Mouse (Mus musculus) bone marrow, adult 2 months (tissue): Measurements from ENCODE around the gene Avpi1. TPM values are rescaled to one million over a fixed set of nuclear protein-coding genes. Genes with fewer than 3 reads are reported as not detected.

Experiments
- H3K27ac ChIP-seq: fragments of 200-500 bp; 2 replicates; pipeline ENCODE4 v1.5.1; 2012; ENCODE audit warnings: low read depth, mild to moderate bottlenecking, control low read depth, inconsistent platforms, low read length; ENCODE audit not compliant: control insufficient read depth, poor library complexity, insufficient read depth
- H3K4me1 ChIP-seq: fragments of 200-500 bp; 2 replicates; pipeline ENCODE4 v1.6.1; 2011; ENCODE audit warnings: low read length; ENCODE audit not compliant: control insufficient read depth, insufficient read depth
- H3K4me3 ChIP-seq: fragments of 200-500 bp; replicated peaks from 2 replicates; pipeline ENCODE3; 2011; ENCODE audit warnings: mild to moderate bottlenecking, low read depth, low read length, control low read depth; ENCODE audit not compliant: control insufficient read depth
- CTCF ChIP-seq: fragments of 200-500 bp; IDR thresholded peaks from 2 replicates; pipeline ENCODE4 v1.5.1; 2011; ENCODE audit warnings: low read length, control low read depth; ENCODE audit not compliant: control insufficient read depth, insufficient read depth
- POLR2A ChIP-seq: fragments of 200-500 bp; IDR thresholded peaks from 2 replicates; pipeline ENCODE4 v1.6.1; 2011; ENCODE audit warnings: low read depth, mild to moderate bottlenecking, control low read depth, low read length, borderline replicate concordance; ENCODE audit not compliant: control insufficient read depth
- WGBS: fragments of 180-500 bp; shearing (Covaris S2); methylation state at CpG from one replicate; pipeline ENCODE4 v1.1.7; 2018; 5-methylcytosine and 5-hydroxymethylcytosine counted together
- polyA plus RNA-seq: library from polyadenylated mRNA; stranded (reverse); fragments of >200 nt; gene quantifications from 2 replicates; pipeline ENCODE4 v1.2.4, GENCODE M21; 2011; ENCODE audit warnings: low replicate concordance; ENCODE audit not compliant: missing spikeins, insufficient read depth, insufficient read length

Gene Avpi1
- polyA plus RNA-seq, 1 experiment: 2.9 TPM

DNA sequence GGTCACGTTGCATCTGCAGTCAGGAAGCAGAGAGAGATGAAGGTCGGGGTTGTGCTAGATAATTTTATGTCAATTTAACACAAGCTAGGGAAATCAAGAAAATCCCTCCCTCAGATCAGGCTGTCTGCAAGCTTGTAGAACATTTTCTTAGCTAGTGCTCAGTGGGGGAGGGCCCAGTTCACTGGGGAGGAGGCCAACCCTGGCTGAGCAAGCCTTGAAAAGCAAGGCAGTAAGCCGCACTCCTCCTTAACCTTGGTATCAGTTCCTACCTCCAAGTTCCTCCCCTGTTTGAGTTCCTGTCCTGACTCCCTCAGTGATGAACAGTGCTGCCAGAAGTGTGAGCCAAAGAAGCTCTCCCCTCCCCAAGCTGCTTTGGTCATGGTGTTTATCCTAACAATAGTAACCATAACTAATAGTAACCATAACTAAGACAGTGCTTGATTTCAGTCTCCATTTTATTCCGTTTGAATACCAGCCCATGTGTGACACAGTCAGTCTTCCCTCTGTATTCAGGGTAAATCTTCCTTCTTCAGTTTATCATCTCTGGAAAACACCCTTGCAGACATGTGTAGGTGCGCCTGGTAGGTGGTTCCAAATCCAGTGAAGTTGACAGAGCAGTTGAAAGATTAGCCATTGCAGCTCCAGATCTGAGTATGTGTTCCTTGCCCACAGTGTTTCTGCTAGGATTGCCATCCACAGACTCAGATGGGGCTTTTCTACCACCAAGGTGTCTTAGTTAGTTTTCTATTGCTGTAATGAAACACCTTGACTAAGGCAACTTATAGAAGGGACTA is 11.1 kb upstream of the Avpi1 start:
- whole genome bisulfite sequencing: 66% methylated on average over 5 of the region's 5 CpGs
- H3K4me1 ChIP-seq: peaks cover 2% of the 10 kb centered on the region; the same call in 1 of the 2 replicates
- TF ChIP-seq CTCF (no peak), POLR2A (no peak)
- no peak overlapping the region for H3K27ac ChIP-seq
- H3K4me3 ChIP-seq: no peak overlapping the region

DNA sequence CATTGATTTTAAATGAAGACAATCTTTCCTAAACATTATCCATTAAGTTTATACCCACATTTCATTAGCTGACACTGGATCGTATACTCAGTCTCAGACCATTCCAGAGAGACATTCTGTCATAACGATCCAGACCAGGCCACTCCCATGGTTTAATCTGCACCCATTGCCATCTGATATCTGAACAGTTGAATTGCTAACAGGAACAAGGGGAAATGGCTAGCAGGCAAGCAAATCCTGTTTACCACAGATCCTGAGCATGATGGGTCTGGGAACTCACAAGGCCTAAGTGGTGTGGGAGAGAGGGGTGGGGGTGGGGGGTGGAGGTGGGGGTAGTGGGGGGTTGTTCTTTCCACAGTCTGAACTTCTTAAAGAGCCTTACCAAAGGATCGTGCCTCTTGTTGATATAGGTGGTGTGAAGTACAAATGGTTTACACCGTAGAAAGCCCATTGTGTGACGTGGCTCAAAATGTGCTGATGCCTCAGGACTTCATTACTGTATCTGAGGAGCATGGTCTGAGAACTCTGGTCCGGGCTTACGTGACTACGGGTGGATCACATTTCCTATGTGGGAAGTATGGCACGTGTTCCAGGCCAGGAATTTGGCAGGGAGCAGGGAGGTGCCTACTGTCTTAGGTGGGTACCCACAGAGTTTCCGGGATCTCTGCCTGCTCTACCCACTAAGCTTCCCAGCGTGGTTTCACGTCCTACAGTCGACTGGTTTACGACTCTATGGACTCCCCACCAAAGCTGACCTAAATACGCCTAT is 9.8 kb upstream of the Avpi1 start:
- TF ChIP-seq CTCF: no peak
- no peak for TF ChIP-seq POLR2A
- Histone ChIP-seq H3K27ac (no peak overlapping the region), H3K4me1 (no peaks in the 10 kb centered on the region; the same call in 1 of the 2 replicates), H3K4me3 (no peak overlapping the region)
- 76% methylated on average over 15 of the region's 15 CpGs for WGBS

DNA sequence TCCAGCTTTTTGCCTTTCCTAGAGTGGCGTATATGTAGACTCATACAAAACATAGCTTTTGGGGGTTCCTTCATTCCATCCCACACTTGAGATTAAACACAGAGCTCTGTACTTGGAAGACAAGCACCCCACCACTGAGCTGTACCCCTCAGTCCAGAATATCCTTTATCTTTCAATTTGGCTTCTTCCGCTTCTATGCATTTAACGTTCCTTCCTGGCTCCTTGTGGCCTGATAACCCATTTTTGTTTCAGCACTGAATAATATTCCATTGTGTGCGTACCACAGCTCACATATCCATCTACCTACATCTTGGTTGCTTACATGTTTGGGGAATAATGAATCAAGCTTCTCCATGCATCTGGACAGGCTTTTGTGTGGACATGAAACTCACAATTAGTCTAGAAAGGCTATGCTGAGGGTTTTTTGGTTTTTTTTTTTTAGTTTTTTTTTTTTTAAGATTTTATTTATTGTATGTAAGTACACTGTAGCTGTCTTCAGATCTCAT is 8.4 kb upstream of the Avpi1 start:
- Histone ChIP-seq H3K4me1 (no peaks in the 10 kb centered on the region; the same call in 1 of the 2 replicates), H3K4me3 (no peak overlapping the region), H3K27ac (no peak overlapping the region)
- WGBS: 80% methylated on average over 4 of the region's 4 CpGs
- TF ChIP-seq POLR2A (no peak), CTCF (no peak)

DNA sequence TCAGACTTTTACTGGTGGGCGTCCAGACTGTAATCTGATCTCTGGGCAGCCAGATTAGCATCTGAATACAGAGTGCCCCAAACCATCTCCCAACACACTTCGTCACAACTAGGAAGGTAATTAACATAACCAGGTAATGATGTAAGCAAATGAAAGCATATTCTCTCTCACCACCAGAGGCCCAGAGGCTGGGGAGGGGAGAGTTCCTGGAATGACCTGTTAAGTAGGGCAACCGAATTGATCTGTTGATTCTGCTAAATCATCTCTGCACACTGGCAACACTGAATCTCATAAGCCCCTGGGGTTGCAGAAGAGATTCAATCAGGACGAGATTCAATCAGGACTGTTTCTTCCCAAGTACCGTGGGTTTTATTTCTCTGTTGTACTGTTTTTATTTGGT is 7.3 kb upstream of the Avpi1 start:
- Histone ChIP-seq H3K4me3 (no peak overlapping the region), H3K4me1 (no peaks in the 10 kb centered on the region; the same call in 1 of the 2 replicates), H3K27ac (no peak overlapping the region)
- WGBS: 66% methylated on average over 5 of the region's 5 CpGs
- TF ChIP-seq CTCF: no peak
- TF ChIP-seq POLR2A: no peak

DNA sequence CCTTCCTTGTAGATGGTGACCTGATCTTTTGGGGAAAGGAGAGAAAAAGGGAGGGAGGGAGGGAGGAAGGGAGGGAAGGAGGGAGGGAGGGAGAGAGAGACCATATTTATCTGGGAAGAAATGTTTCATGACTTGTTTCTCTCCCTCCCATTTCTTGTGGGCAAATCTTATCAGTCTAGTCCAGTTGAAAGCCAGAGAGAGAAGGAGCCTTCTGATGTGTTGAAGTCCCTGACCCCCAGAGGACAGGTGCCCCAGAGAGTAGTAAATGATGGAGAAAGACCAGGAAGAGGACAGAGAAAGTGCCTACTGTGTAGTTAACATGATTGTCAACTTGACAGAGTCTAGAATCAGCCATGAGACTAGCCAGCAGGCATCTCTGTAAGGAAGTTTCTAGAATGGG is 6.2 kb upstream of the Avpi1 start:
- Histone ChIP-seq H3K4me3 (no peak overlapping the region), H3K4me1 (no peaks in the 10 kb centered on the region; the same call in 1 of the 2 replicates), H3K27ac (no peak overlapping the region)
- TF ChIP-seq CTCF: no peak
- no peak for TF ChIP-seq POLR2A

DNA sequence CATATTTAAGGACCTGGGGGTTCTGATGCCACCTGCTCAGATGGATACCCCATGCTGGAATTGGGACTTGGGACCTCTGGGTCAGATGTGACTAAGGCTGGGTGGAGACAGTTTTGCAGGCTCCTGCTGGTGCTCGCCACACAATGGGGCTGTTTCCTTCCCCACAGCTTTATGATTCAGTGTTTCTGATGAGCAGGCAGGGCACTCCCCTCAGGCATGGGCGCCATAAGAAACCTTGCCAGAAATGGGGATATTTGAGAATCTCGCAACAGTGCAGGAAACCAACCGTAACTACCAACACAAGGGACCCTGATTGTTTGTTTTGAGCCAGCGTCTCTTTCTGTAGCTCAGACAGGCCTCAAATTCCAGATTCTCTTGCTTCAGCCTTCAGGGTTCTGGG is 2.2 kb upstream of the Avpi1 start:
- TF ChIP-seq POLR2A (no peak), CTCF (no peak)
- no peaks in the 10 kb centered on the region for H3K4me1 ChIP-seq
- WGBS: 28% methylated on average over 5 of the region's 5 CpGs
- no peak overlapping the region for H3K4me3 ChIP-seq
- H3K27ac ChIP-seq: no peak overlapping the region

DNA sequence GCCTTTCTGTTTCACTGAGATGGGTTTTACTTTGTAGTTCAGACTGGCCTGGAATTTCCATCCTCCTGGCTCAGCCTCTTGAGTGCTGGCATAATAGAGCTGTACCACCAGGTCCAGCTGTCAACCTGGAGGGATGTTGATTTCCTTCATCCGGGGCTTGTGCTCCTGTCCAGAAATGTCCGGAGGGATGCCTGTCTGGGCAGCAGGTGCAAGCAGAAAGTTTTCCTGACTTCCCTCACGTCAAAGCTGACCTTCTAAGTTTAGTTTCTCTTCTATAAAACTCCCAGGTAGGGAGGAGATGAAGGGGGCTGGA is 1.4 kb upstream of the Avpi1 start:
- 46% methylated on average over 3 of the region's 3 CpGs for WGBS
- H3K4me1 ChIP-seq: no peaks in the 10 kb centered on the region

More for the DNA sequence above, 1.4 kb upstream of the Avpi1 start:
- Histone ChIP-seq H3K4me3 (no peak overlapping the region), H3K27ac (peak overlapping the region; percentile 26; the same call in 1 of the 2 replicates)
- TF ChIP-seq CTCF: no peak
- no peak for TF ChIP-seq POLR2A
